In the genomic region with DNA sequence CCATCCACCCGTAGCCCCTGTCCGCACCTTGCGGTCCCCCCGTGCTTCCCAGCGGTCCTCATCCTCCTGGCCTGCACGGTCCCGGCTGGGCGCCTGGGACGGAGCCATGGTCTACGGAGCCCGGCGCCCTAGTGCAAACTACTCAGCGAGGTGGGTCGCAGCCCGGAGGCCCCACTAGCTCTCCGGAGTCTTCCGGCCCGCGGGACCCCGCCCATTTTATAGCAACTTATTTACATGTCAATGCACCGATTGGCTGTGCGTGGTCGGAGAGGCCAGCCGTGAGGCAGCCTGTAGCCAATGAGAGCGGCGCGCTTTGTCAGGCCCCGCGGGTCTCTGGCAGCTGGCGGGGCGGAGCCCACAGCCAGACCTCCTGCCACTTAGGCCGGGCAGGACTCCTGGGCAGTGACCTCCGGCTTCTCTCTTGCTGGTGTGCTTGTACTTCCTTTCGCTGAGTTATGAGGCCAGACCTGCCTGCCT, we compare ENCODE assay signal across 8 mouse cellular contexts. TPM values are rescaled to one million over a fixed set of nuclear protein-coding genes. Genes with fewer than 3 reads are reported as not detected.
DNase-seq lines count a peak whose midpoint lies in the region; ATAC-seq and TF ChIP-seq lines count a peak whose summit lies in the region.

No protein-coding gene starts in this region.

- peak; percentile 99 for ATAC-seq in CD4-positive, CD25-positive, alpha-beta regulatory T cell, adult 4 months
- peak; percentile 92 for ATAC-seq in erythroid progenitor cell, adult 5-6 weeks (replicated peaks; ENCODE audit: low FRiP score, poor library complexity, severe bottlenecking)
- ATAC-seq in heart, embryonic 13.5 days (ENCODE audit: extremely low read depth, insufficient number of reproducible peaks, low FRiP score, low TSS enrichment) = peak; percentile 89
- peak; percentile 95 for ATAC-seq in kidney, postnatal 0 days (replicated peaks; ENCODE audit: low FRiP score, low read depth)
- ATAC-seq in liver, embryonic 11.5 days (replicated peaks; ENCODE audit: low FRiP score) = peak; percentile 95

- peak overlapping the region; percentile 91 for H3K4me2 ChIP-seq in heart, embryonic 13.5 days
- peak overlapping the region; percentile 94 for H3K4me2 ChIP-seq in kidney, postnatal 0 days (ENCODE audit: low read length)
- H3K4me2 ChIP-seq in liver, embryonic 11.5 days = peak overlapping the region; percentile 99
- peak overlapping the region; percentile 99 for H3K4me2 ChIP-seq in myocyte (ENCODE audit: low read depth)

- no peak; the same call in 1 of the 2 replicates for TF ChIP-seq CTCF in kidney, postnatal 0 days (IDR thresholded peaks at IDR 0.05; ENCODE audit: low read depth)

- TF ChIP-seq POLR2A in myocyte (IDR thresholded peaks at IDR 0.05; ENCODE audit: insufficient read length, low read depth) = peak; percentile 86

- peak overlapping the region; percentile 91 for H3K9ac ChIP-seq in heart, embryonic 13.5 days
- peak overlapping the region; percentile 65 for H3K9ac ChIP-seq in kidney, postnatal 0 days (ENCODE audit: low read depth, low read length)
- peak overlapping the region; percentile 90 for H3K9ac ChIP-seq in liver, embryonic 11.5 days (ENCODE audit: low read depth, low read length)

- H3K9me3 ChIP-seq in heart, embryonic 13.5 days = no peaks in the 10 kb centered on the region
- H3K9me3 ChIP-seq in kidney, postnatal 0 days (replicated peaks; ENCODE audit: low read length) = no peaks in the 10 kb centered on the region
- H3K9me3 ChIP-seq in liver, embryonic 11.5 days (ENCODE audit: control insufficient read depth, low read length) = no peaks in the 10 kb centered on the region

- H3K4me3 ChIP-seq in brown adipose tissue, adult 24 weeks (ENCODE audit: insufficient read depth, low read depth, low read length) = peak overlapping the region; percentile 86
- H3K4me3 ChIP-seq in heart, embryonic 13.5 days = peak overlapping the region; percentile 75
- peak overlapping the region; percentile 48 for H3K4me3 ChIP-seq in kidney, postnatal 0 days (replicated peaks; ENCODE audit: low read depth, low read length)
- peak overlapping the region; percentile 79 for H3K4me3 ChIP-seq in liver, embryonic 11.5 days (ENCODE audit: low read depth, low read length)
- H3K4me3 ChIP-seq in myocyte = peak overlapping the region; percentile 73

- no peaks in the 10 kb centered on the region for H3K4me1 ChIP-seq in brown adipose tissue, adult 24 weeks (ENCODE audit: control insufficient read depth, insufficient read depth, insufficient read length, low read length)
- peaks cover 27% of the 10 kb centered on the region for H3K4me1 ChIP-seq in heart, embryonic 13.5 days
- H3K4me1 ChIP-seq in kidney, postnatal 0 days (replicated peaks; ENCODE audit: insufficient read depth, low read length) = peaks cover 23% of the 10 kb centered on the region; the same call in 1 of the 2 replicates
- peaks cover 12% of the 10 kb centered on the region for H3K4me1 ChIP-seq in liver, embryonic 11.5 days (replicated peaks; ENCODE audit: control insufficient read depth, insufficient read depth, low read length)

- peaks cover 24% of the 10 kb centered on the region for H3K36me3 ChIP-seq in heart, embryonic 13.5 days
- peaks cover 10% of the 10 kb centered on the region; the same call in 1 of the 2 replicates for H3K36me3 ChIP-seq in kidney, postnatal 0 days (ENCODE audit: insufficient read depth, low read length)
- no peaks in the 10 kb centered on the region for H3K36me3 ChIP-seq in liver, embryonic 11.5 days (ENCODE audit: control insufficient read depth, insufficient read depth, low read length)
- H3K36me3 ChIP-seq in myocyte (ENCODE audit: control insufficient read depth, insufficient read depth) = no peaks in the 10 kb centered on the region

- H3K79me2 ChIP-seq in myocyte (ENCODE audit: control insufficient read depth, insufficient read depth) = no peaks in the 10 kb centered on the region

- H3K27ac ChIP-seq in brown adipose tissue, adult 24 weeks (replicated peaks; ENCODE audit: low read depth, low read length) = peak overlapping the region; percentile 78
- H3K27ac ChIP-seq in heart, embryonic 13.5 days (replicated peaks) = peak overlapping the region; percentile 100
- peak overlapping the region; percentile 89 for H3K27ac ChIP-seq in kidney, postnatal 0 days
- H3K27ac ChIP-seq in liver, embryonic 11.5 days (ENCODE audit: low read depth, low read length) = peak overlapping the region; percentile 75

- H3K27me3 ChIP-seq in heart, embryonic 13.5 days (replicated peaks) = no peaks in the 10 kb centered on the region
- H3K27me3 ChIP-seq in kidney, postnatal 0 days (ENCODE audit: insufficient read depth, low read length) = no peaks in the 10 kb centered on the region
- H3K27me3 ChIP-seq in liver, embryonic 11.5 days (replicated peaks; ENCODE audit: control insufficient read depth, insufficient read depth, low read length) = no peaks in the 10 kb centered on the region
- no peaks in the 10 kb centered on the region for H3K27me3 ChIP-seq in myocyte (ENCODE audit: control insufficient read depth, insufficient read depth, insufficient read length)

- WGBS in heart, embryonic 13.5 days = under 1% methylated on average over 34 of the region's 34 CpGs
- WGBS in kidney, postnatal 0 days = under 1% methylated on average over 34 of the region's 34 CpGs
- under 1% methylated on average over 34 of the region's 34 CpGs for WGBS in liver, embryonic 11.5 days

- DNase-seq in kidney, postnatal 0 days (ENCODE audit: low spot score) = peak; percentile 99
- peak; percentile 91 for DNase-seq in liver, embryonic 11.5 days (ENCODE audit: low spot score)
- DNase-seq in spleen, postnatal 4 days (ENCODE audit: low spot score in 2 of 2) = peak; percentile 90 to 93

- peak overlapping the region; percentile 40 for H3ac ChIP-seq in myocyte (ENCODE audit: control insufficient read depth, insufficient read length)

TF ChIP-seq in myocyte, 11 proteins besides CTCF, POLR2A, EP300 and RAD21 (continues in another document):
- TF ChIP-seq POLR2AphosphoS2 (IDR thresholded peaks at IDR 0.05; ENCODE audit: insufficient read length, low read depth) (peak; percentile 97), E2F4 (IDR thresholded peaks at IDR 0.05; ENCODE audit: insufficient read depth) (no peak), REST (IDR thresholded peaks at IDR 0.05; ENCODE audit: insufficient read depth, insufficient read length) (no peak), MAX (IDR thresholded peaks at IDR 0.05; ENCODE audit: low read depth) (no peak), CEBPB (IDR thresholded peaks at IDR 0.05; ENCODE audit: insufficient read depth, poor library complexity, severe bottlenecking) (no peak), TCF3 (IDR thresholded peaks at IDR 0.05; ENCODE audit: insufficient read length, low read depth) (peak; percentile 42), SRF (IDR thresholded peaks at IDR 0.05; ENCODE audit: control insufficient read depth, insufficient read length, low read depth) (peak; percentile 58)

RNA-seq across cellular contexts. Expression of gene Hes6, which starts 0.8 kb away (rescaled TPM):
- 10 to 100 TPM; 11.4 to 12.5 TPM for polyA plus RNA-seq in CD4-positive, CD25-positive, alpha-beta regulatory T cell, adult 4 months (2017; shearing (Covaris generic))
- 7.8 and 10.9 TPM in 2 replicates for polyA plus RNA-seq in brown adipose tissue, adult 24 weeks (2012; ENCODE audit: insufficient read depth, insufficient read length, missing spikeins)
- 1.7 and 11.2 TPM in 2 replicates for total RNA-seq in erythroid progenitor cell, adult 5-6 weeks (2015; ENCODE audit: low replicate concordance)
- 3.5 and 4.6 TPM in 2 replicates for total RNA-seq in erythroid progenitor cell, adult 5-6 weeks (2017; ENCODE audit: low replicate concordance)
- 61.5 and 70.9 TPM in 2 replicates for polyA plus RNA-seq in heart, embryonic 13.5 days (2015; fragmentation: Nextera tagmentation; extraction: Ambion mirVana)
- polyA plus RNA-seq in kidney, postnatal 0 days (2015; fragmentation: Nextera tagmentation; extraction: Ambion mirVana) = 60.6 and 62.2 TPM in 2 replicates
- polyA plus RNA-seq in liver, embryonic 11.5 days (2014; fragmentation: Nextera tagmentation; extraction: Ambion mirVana) = 50.8 and 51.8 TPM in 2 replicates
- 250 TPM for polyA plus RNA-seq in myocyte (2012; fragmentation: generic; extraction: Trizol)

RNA-seq across cellular contexts. Expression of gene Ilkap, which starts 14.5 kb away (rescaled TPM):
- polyA plus RNA-seq in CD4-positive, CD25-positive, alpha-beta regulatory T cell, adult 4 months (2017; shearing (Covaris generic)) = 10 to 100 TPM; 30.3 to 36.3 TPM
- polyA plus RNA-seq in brown adipose tissue, adult 24 weeks (2012; ENCODE audit: insufficient read depth, insufficient read length, missing spikeins) = 37.9 and 39.9 TPM in 2 replicates
- total RNA-seq in erythroid progenitor cell, adult 5-6 weeks (2015; ENCODE audit: low replicate concordance) = 82.2 and 110 TPM in 2 replicates
- 101 and 110 TPM in 2 replicates for total RNA-seq in erythroid progenitor cell, adult 5-6 weeks (2017; ENCODE audit: low replicate concordance)
- polyA plus RNA-seq in heart, embryonic 13.5 days (2015; fragmentation: Nextera tagmentation; extraction: Ambion mirVana) = 92.0 and 107 TPM in 2 replicates
- polyA plus RNA-seq in kidney, postnatal 0 days (2015; fragmentation: Nextera tagmentation; extraction: Ambion mirVana) = 91.0 and 99.8 TPM in 2 replicates
- polyA plus RNA-seq in liver, embryonic 11.5 days (2014; fragmentation: Nextera tagmentation; extraction: Ambion mirVana) = 159 and 168 TPM in 2 replicates
- 80.3 TPM for polyA plus RNA-seq in myocyte (2012; fragmentation: generic; extraction: Trizol)

RNA-seq across cellular contexts. Expression of gene Per2, which starts 46.1 kb away (rescaled TPM):
- 1 to 10 TPM; 1.9 to 2.1 TPM for polyA plus RNA-seq in CD4-positive, CD25-positive, alpha-beta regulatory T cell, adult 4 months (2017; shearing (Covaris generic))
- 1.6 and 6.7 TPM in 2 replicates for polyA plus RNA-seq in brown adipose tissue, adult 24 weeks (2012; ENCODE audit: insufficient read depth, insufficient read length, missing spikeins)
- 0.72 and 1.3 TPM in 2 replicates for total RNA-seq in erythroid progenitor cell, adult 5-6 weeks (2015; ENCODE audit: low replicate concordance)
- total RNA-seq in erythroid progenitor cell, adult 5-6 weeks (2017; ENCODE audit: low replicate concordance) = 0.45 and 0.90 TPM in 2 replicates
- 2.7 and 3.1 TPM in 2 replicates for polyA plus RNA-seq in heart, embryonic 13.5 days (2015; fragmentation: Nextera tagmentation; extraction: Ambion mirVana)
- 2.3 and 2.7 TPM in 2 replicates for polyA plus RNA-seq in kidney, postnatal 0 days (2015; fragmentation: Nextera tagmentation; extraction: Ambion mirVana)
- 4.5 and 6.8 TPM in 2 replicates for polyA plus RNA-seq in liver, embryonic 11.5 days (2014; fragmentation: Nextera tagmentation; extraction: Ambion mirVana)
- polyA plus RNA-seq in myocyte (2012; fragmentation: generic; extraction: Trizol) = 1.8 TPM

RNA-seq across cellular contexts. Expression of gene Erfe, which starts 46.8 kb away (rescaled TPM):
- not detected for polyA plus RNA-seq in CD4-positive, CD25-positive, alpha-beta regulatory T cell, adult 4 months (2017; shearing (Covaris generic))
- not detected in 2 replicates for polyA plus RNA-seq in brown adipose tissue, adult 24 weeks (2012; ENCODE audit: insufficient read depth, insufficient read length, missing spikeins)
- total RNA-seq in erythroid progenitor cell, adult 5-6 weeks (2015; ENCODE audit: low replicate concordance) = 5.4 and 16.9 TPM in 2 replicates
- total RNA-seq in erythroid progenitor cell, adult 5-6 weeks (2017; ENCODE audit: low replicate concordance) = 2.8 and 3.1 TPM in 2 replicates
- 1.3 and 1.8 TPM in 2 replicates for polyA plus RNA-seq in heart, embryonic 13.5 days (2015; fragmentation: Nextera tagmentation; extraction: Ambion mirVana)
- 0.84 and 1.2 TPM in 2 replicates for polyA plus RNA-seq in kidney, postnatal 0 days (2015; fragmentation: Nextera tagmentation; extraction: Ambion mirVana)
- 3.1 and 4.1 TPM in 2 replicates for polyA plus RNA-seq in liver, embryonic 11.5 days (2014; fragmentation: Nextera tagmentation; extraction: Ambion mirVana)
- 13.1 TPM for polyA plus RNA-seq in myocyte (2012; fragmentation: generic; extraction: Trizol)

Comparison
In these comparisons a context has a peak if more than half of its experiments do, and no peak if none do; other contexts are left out.
1. Peak in every context shown above with its lines: DNase-seq, ATAC-seq, H3K4me3 ChIP-seq and H3K27ac ChIP-seq.